Mouse (Mus musculus) liver, embryonic 14.5 days (tissue): ENCODE results near the gene Sema4d. TPM values are rescaled to one million over a fixed set of nuclear protein-coding genes. Genes with fewer than 3 reads are reported as not detected.

Experiments used
- ATAC-seq: fragments of 200-750 bp; cut with Nextera tagmentation; 2 replicates; pipeline ENCODE4 v1.8.0; 2017; ENCODE audit warnings: moderate number of reproducible peaks, mild to moderate bottlenecking, moderate library complexity; ENCODE audit not compliant: insufficient read depth
- DNase-seq, 3 experiments: peaks; one replicate each; pipeline ENCODE4 v3.0.0-alpha.2; 2012 to 2013; ENCODE audit warnings: low read depth in 3 of 3, low spot score in 3 of 3
- H3K27ac ChIP-seq: fragments of 300-500 bp; sonication (generic); 2 replicates; pipeline ENCODE4 v1.5.1; 2014; ENCODE audit warnings: moderate library complexity, mild to moderate bottlenecking, control low read depth, inconsistent platforms
- H3K27me3 ChIP-seq: fragments of 300-500 bp; sonication (generic); 2 replicates; pipeline ENCODE4 v1.6.1; 2014; ENCODE audit warnings: mild to moderate bottlenecking, low read length, moderate library complexity; ENCODE audit not compliant: control insufficient read depth, insufficient read depth
- H3K36me3 ChIP-seq: fragments of 300-500 bp; sonication (generic); replicated peaks from 2 replicates; pipeline ENCODE4 v1.6.1; 2014; ENCODE audit warnings: low read depth; ENCODE audit not compliant: control insufficient read depth, insufficient read depth
- H3K4me1 ChIP-seq, 2 experiments: fragments of 200-500 bp in 1 of 2; fragments of 300-500 bp in 1 of 2; sonication (generic) in 1 of 2; replicated peaks; 2 replicates each; pipeline ENCODE4 v1.6.1; 2012 to 2014; ENCODE audit warnings: antibody characterized with exemption in 1 of 2, inconsistent platforms in 1 of 2, low read length in 1 of 2; ENCODE audit not compliant: control insufficient read depth in 2 of 2, insufficient read depth in 2 of 2
- H3K4me2 ChIP-seq: fragments of 300-500 bp; sonication (generic); 2 replicates; pipeline ENCODE4 v1.6.1; 2014; ENCODE audit warnings: low read depth, mild to moderate bottlenecking, control low read depth, moderate library complexity
- H3K4me3 ChIP-seq, 2 experiments: fragments of 200-500 bp in 1 of 2; fragments of 300-500 bp in 1 of 2; sonication (generic) in 1 of 2; 2 replicates each; pipeline ENCODE4 v1.5.1; 2012 to 2014; ENCODE audit warnings: low read depth in 2 of 2, low read length in 2 of 2, mild to moderate bottlenecking in 2 of 2, control low read depth in 1 of 2, inconsistent platforms in 1 of 2, moderate library complexity in 1 of 2; ENCODE audit not compliant: insufficient read depth in 1 of 2
- H3K9ac ChIP-seq: fragments of 300-500 bp; sonication (generic); replicated peaks from 2 replicates; pipeline ENCODE4 v1.6.1; 2014; ENCODE audit warnings: mild to moderate bottlenecking, control low read depth, moderate library complexity
- H3K9me3 ChIP-seq: fragments of 300-500 bp; sonication (generic); 2 replicates; pipeline ENCODE4 v1.6.1; 2016; ENCODE audit warnings: low read length, mixed read lengths; ENCODE audit not compliant: control insufficient read depth
- CTCF ChIP-seq: IDR thresholded peaks from 2 replicates; pipeline ENCODE4 v1.5.1; 2016; ENCODE audit warnings: antibody characterized with exemption, low read depth, control low read depth
- EP300 ChIP-seq: IDR thresholded peaks from 2 replicates; pipeline ENCODE4 v1.6.1; 2016; ENCODE audit warnings: antibody characterized with exemption, low read depth
- WGBS: fragments of 180-500 bp; shearing (Covaris S2); extraction: QIAGEN DNeasy Blood & Tissue Kit; methylation state at CpG from one replicate; pipeline ENCODE4 v1.1.7; 2014; ENCODE audit not compliant: insufficient replicate concordance; 5-methylcytosine and 5-hydroxymethylcytosine counted together
- polyA plus RNA-seq, 2 experiments: library from polyadenylated mRNA; depleted of rRNA in 1 of 2; stranded (reverse) in 1 of 2; unstranded in 1 of 2; fragments of >200 nt; fragmentation: Nextera tagmentation in 1 of 2; extraction: Ambion mirVana in 1 of 2; gene quantifications; 2 replicates each; pipeline versions ENCODE4 v1.2.1 to v1.2.3; 2012 to 2014

The Sema4d gene
- polyA plus RNA-seq, 2 experiments, result 4.6 to 4.7 TPM

- Histone ChIP-seq H3K9ac (peak overlapping the region; percentile 79), H3K4me2 (peak overlapping the region; percentile 97), H3K4me1 (peaks cover 0 to 12% of the 10 kb centered on the region in 2 experiments; a peak in 2 of 4 replicates), H3K36me3 (no peaks in the 10 kb centered on the region), H3K4me3 (peak overlapping the region; percentile 73 to 75), H3K9me3 (no peaks in the 10 kb centered on the region), H3K27me3 (no peaks in the 10 kb centered on the region), H3K27ac (no peak overlapping the region)
- TF ChIP-seq CTCF (no peak), EP300 (no peak)
- DNase-seq, result no peak
- ATAC-seq, result peak; percentile 57
- WGBS, result 1% methylated on average over 43 of the region's 43 CpGs
These were observed 670 bp downstream of the Sema4d start for GRCm38 (mm10) chr13:51792729-51793424.

DNA sequence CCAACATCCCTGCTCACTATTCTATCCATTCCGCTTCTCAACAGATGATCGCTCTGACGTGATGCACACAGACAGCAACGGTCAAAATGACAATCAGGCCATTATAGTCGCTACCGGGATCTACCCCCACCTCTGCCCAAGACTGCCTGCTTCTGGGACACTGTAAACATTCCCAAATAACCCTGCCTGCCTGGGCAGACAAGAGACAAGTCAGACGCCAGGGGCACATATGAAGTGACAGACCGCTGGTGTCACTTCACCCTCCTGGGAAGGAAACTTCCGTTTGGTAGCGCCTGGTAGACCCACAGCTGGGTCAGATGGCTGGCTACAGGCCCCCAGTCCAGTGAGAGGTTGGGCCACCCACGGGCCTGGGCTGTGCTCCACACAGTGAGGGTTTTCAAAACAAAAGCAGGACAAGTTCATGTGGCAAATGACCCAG lies 1.4 kb downstream of the Sema4d start:
- Histone ChIP-seq H3K36me3 (no peaks in the 10 kb centered on the region), H3K4me1 (peaks cover 0 to 12% of the 10 kb centered on the region in 2 experiments; a peak in 2 of 4 replicates), H3K9ac (peak overlapping the region; percentile 79), H3K9me3 (no peaks in the 10 kb centered on the region), H3K4me2 (peak overlapping the region; percentile 97), H3K27me3 (no peaks in the 10 kb centered on the region), H3K4me3 (peak overlapping the region; percentile 73 to 75), H3K27ac (no peak overlapping the region)
- 27% methylated on average over 11 of the region's 11 CpGs for WGBS
- ATAC-seq (no peak), DNase-seq (no peak)
- TF ChIP-seq EP300 (no peak), CTCF (no peak)

DNA sequence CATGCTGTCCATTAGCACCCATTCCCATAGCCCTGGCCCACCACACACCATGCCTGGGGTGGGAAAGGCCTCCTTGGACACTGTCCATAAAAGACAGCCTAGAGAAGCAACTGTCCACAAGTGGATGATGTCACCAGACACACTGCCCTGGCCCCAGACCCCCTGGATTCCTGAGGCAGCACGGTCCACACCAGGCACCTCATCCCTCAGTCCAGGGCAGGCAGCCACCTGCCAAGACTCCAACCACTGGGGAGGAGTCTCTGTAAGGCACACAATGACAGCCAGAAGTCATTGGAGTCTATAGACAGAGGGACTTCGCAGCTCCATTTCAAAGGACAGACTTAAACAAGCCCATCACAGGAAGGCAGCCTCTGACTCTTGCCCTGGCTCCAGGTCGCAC lies 1.9 kb downstream of the Sema4d start:
- Histone ChIP-seq H3K27ac (no peak overlapping the region), H3K4me1 (peaks cover 0 to 12% of the 10 kb centered on the region in 2 experiments; a peak in 2 of 4 replicates), H3K9me3 (no peaks in the 10 kb centered on the region), H3K36me3 (no peaks in the 10 kb centered on the region), H3K9ac (no peak overlapping the region), H3K4me2 (peak overlapping the region; percentile 97), H3K4me3 (no peak overlapping the region), H3K27me3 (no peaks in the 10 kb centered on the region)
- DNase-seq (no peak), ATAC-seq (no peak)
- 78% methylated on average over 3 of the region's 3 CpGs for WGBS
- TF ChIP-seq EP300 (no peak), CTCF (no peak)

GRCm38 (mm10) chr13:51790793-51791192 lies 2.8 kb downstream of the Sema4d start:
- no peaks in the 10 kb centered on the region for H3K9me3 ChIP-seq
- no peaks in the 10 kb centered on the region for H3K36me3 ChIP-seq
- no peak for DNase-seq
- 55% methylated on average over 5 of the region's 5 CpGs for WGBS
- H3K4me1 ChIP-seq, result peaks cover 0 to 12% of the 10 kb centered on the region in 2 experiments; a peak in 2 of 4 replicates
- TF ChIP-seq CTCF (no peak), EP300 (no peak)
- H3K27me3 ChIP-seq, result no peaks in the 10 kb centered on the region
- no peak overlapping the region for H3K27ac ChIP-seq
- no peak overlapping the region for H3K4me2 ChIP-seq
- no peak overlapping the region for H3K9ac ChIP-seq
- no peak overlapping the region for H3K4me3 ChIP-seq
- no peak for ATAC-seq

GRCm38 (mm10) chr13:51787858-51788257 lies 5.7 kb downstream of the Sema4d start:
- Histone ChIP-seq H3K4me3 (no peak overlapping the region), H3K27me3 (no peaks in the 10 kb centered on the region), H3K36me3 (no peaks in the 10 kb centered on the region), H3K27ac (no peak overlapping the region), H3K9me3 (no peaks in the 10 kb centered on the region), H3K4me2 (no peak overlapping the region), H3K9ac (no peak overlapping the region), H3K4me1 (peaks cover 0 to 19% of the 10 kb centered on the region in 2 experiments; a peak in 2 of 4 replicates)
- no peak for ATAC-seq
- DNase-seq, result no peak
- TF ChIP-seq EP300 (no peak), CTCF (no peak)
- 58% methylated on average over 2 of the region's 2 CpGs for WGBS
